Mouse (Mus musculus) ovary, postnatal 36 days (tissue): Measurements from ENCODE around the gene Ccdc74a.

Experiments
- DNase-seq: peaks from one replicate; pipeline ENCODE4 v3.0.0; 2022; ENCODE audit warnings: low spot score, mixed read lengths

The Ccdc74a gene

DNA sequence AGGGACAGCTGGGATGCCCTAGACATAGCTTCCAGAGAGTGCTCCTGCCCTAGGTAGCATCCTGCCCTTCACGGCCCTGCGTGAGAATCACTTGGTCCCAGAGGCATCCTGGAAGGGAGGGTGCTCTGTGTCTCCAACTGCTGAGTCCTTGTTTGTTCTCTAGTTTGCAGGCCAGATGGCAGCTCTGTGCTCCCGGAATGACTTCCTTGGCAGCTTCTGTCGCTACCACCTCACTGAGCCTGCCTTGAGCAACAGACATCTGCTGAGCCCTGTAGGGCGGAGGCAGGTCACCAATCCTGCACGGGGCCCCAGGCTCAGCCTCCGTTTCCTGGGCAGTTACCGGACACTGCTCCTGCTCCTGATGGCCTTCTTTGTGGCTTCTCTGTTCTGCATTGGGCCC lies 4.0 kb upstream of the Ccdc74a start:
- DNase-seq: no peak

- DNase-seq: no peak
Measured at GRCm38 (mm10) chr16:17643437-17643990, 2.8 kb upstream of the Ccdc74a start.

- no peak for DNase-seq
Measured at GRCm38 (mm10) chr16:17647156-17647555, 886 bp downstream of the Ccdc74a start.

DNA sequence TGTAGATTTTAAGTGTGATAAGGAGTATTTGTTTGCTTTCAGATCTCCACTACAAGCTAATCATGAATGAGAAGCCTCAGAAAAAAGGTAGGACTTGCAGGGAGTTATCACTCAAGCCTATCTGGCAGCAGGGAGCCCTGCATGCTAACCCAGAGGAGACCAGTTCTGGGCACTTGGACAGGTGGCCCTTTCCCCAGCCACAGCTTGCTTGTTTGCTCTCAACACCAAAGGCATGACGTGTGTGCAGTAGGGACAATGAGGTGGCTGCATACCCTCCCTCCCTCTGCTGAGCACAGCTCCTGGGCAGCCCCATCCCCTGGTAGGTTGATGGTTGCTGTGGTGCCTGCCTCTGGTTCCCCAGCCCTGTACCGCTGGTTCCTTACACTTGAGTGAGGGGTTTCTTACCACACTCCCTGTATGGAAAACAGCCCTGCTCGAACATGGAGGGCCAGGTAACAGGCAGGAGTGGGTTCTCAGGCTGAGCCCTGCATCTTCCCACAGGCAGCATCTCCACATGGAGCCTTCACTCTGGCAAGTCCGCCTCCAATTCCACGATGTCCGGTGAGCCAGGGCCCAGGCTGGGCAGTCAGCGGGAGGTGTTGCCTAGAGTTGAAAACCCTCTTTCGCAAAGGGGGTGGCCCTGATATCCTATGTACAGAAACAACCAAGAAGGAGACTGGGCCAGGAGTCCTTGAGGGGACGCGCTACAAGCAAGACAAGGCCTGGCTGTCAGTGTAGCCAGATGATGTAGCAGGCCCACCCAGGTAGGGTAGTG lies 1.5 kb downstream of the Ccdc74a start:
- DNase-seq: no peak

DNA sequence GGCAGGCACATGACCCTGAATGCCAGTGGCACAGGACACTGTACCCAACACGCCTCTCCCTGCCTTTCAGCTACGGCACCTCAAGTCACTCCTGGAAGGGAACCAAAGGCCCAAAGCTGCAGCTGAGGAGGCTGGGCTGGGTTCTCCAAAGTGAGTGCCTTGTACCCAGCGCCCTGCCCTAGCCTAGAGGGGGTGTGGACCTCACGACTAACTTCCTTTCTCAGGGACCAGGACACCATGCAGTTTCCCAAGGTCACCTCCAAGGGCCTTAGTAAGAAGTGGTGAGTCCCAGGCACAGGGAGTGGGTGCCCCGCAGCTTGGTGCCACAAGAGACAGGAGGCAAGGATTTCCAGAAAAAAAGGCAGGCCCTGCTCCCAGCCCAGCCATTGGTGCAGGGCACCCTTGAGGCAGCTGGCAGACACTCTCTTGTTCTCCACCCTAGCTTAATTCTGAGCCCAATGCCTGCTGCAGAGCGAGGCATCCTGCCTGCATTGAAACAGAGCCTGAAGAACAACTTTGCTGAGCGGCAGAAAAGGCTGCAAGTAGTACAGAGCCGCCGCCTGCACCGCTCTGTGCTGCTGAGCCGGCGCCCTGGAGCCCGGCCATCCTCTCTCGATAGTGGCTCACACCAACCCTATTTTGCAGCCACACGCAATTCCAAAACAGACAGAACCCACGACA lies 3.8 kb downstream of the Ccdc74a start:
- no peak for DNase-seq

DNA sequence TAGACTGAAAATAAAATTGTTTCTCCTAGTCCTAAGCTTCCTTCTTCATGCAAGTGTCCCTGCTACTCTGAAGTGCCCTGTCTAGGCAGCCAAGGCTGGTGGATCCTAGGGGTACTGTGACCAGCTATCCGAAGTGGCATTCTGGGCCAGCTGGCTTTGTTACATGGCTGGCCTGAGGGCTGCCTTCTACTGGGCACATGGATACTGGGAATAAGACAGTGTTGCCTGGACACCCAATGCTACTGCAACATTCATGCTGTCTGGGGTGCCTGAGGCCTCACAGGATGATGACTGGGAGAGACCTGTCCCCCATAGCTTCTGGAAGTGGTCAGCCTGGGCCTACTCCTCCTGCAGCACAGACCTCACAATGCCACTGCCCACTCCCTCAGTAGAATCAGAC lies 4.4 kb downstream of the Ccdc74a start:
- no peak for DNase-seq

DNA sequence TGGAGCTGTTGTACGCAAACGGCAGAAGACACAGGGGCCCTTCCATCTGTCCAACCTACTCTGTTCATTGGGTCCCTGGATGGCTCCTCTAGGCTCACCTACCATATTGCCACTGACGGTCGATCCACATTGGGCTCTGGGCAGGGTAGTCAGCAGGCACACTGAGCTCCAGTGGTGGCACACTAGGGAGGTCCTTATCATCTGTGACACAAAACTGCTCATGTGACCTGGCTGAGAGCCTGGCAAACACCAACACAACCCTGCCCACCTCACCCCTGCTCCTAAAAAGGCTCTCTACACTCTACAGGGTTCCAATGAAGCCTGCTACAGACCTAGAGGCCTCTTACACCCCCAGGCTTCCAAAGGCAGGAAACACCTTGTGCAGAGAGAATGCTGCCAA lies 6.3 kb downstream of the Ccdc74a start:
- DNase-seq: no peak

DNA sequence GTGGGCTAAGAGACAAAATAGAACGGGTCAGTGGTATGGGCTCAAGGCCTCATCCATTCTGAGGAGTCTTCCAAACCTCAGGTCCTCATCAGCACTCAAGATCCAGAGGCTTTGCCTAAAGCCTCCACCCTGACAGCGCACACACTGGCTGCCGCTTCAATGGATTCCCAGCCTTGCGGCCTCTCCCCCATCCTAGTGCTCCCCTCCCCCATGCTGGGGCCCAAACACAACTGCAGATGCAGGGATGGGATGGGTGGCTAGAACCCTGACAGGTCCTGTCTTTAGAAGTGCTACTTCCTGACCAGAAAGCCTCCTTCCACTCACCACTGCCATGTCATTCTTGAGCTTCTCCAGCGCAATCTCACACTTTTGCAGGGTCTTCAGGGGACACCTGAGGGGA lies 7.3 kb downstream of the Ccdc74a start:
- no peak for DNase-seq

GRCm38 (mm10) chr16:17654188-17654795 lies 8.0 kb downstream of the Ccdc74a start:
- DNase-seq: no peak

- DNase-seq: no peak
Measured at GRCm38 (mm10) chr16:17656212-17656871, 10.1 kb downstream of the Ccdc74a start.

DNA sequence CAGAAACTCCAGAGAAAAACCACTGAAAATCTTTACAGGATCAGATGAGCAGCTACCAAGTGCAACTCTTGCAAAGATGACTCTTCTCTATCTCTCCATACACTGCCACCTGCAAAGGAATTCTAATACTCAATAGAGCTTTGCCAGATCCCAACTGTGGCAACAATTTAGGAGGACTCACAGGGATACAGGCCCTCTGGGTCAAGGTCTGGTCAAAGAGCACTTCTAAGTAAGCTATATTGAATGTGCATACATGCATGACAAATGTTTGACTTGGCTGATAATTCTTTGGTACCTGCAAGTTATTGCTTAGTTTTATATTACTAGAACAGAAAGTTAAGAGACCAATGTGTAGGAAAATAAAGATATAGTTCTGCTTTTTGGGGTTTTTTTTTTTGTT lies 19.3 kb downstream of the Ccdc74a start:
- no peak for DNase-seq

DNA sequence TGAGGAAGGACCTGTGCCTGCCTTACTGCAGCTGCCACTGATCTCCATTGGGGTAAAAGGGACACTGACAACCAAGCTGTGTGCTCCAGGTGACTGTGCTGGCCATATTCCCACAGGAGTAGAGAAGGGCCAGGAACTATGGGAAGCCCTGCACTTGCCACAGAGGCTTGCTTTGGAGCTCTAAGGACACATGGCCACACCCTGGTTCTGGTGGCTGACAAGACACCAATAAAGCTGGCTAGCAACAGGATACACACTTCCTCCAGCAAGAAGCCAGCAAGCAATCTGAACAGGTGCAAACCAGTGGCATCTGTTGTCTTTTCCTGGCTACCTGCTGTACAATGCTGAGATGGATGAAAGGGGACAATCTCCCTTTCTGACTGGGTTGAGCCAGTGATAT lies 23.6 kb downstream of the Ccdc74a start:
- DNase-seq: no peak

DNA sequence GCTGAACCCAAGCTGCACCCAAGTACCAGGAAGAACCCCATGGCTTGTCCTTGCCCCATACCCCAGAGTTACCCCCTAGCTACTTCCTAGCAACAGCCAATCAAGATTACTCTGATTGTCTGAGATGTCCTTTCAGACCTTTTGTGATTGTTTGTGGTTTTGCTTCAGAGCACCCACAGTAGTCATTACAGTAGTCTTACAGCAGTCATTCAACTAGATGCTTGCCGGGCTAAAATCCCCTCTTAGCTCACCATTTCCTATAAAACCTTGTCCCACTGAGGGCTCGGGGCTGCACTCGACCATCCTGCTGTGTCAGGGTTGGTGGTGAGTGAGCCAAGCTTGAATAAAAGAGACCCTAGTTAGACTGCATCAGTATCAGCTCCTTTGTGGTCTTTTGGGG lies 48.6 kb downstream of the Ccdc74a start:
- DNase-seq: no peak
